Mouse (Mus musculus) bone marrow macrophage, adult 2 months (primary cell): ENCODE data around the gene Olfr283.

Experiments used
- CTCF ChIP-seq: IDR thresholded peaks from 2 replicates; pipeline ENCODE4 v1.5.1; 2012; ENCODE audit warnings: low read depth, mild to moderate bottlenecking, low read length, moderate library complexity
- POLR2A ChIP-seq: IDR thresholded peaks from 2 replicates; pipeline ENCODE4 v1.6.1; 2012; ENCODE audit warnings: mild to moderate bottlenecking, low read depth, low read length, borderline replicate concordance

DNA sequence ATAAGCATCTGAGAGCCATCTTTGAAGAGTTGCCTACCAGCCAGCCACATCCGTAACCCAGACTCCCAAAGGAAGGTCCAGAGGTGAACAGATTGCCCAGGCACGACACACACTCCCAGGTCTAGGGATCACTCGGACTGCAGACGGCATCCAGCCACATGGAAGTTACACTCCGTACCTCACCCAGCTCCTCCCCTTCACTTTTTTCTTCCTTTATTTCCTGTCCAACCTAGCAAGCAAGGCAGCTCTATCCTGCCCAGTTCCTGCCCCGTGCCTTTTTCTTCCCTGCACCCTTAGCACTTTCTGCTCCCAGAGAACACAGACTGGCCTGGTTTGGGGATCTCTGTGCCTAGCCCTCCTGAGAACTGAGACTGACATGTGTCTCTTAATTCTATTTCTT is 44.0 kb upstream of the Olfr283 start:
- TF ChIP-seq POLR2A (no peak), CTCF (no peak)
